Mouse (Mus musculus) ES-Bruce4 (cell line): ENCODE data around the gene Cpn1. TPM values are rescaled to one million over a fixed set of nuclear protein-coding genes. Genes with fewer than 3 reads are reported as not detected.
"Not testable (repeated sequence)": the region's sequence is repeated elsewhere in the genome, so short reads cannot be mapped to it uniquely, and the experiment has no call there.

Experiments
- H3K27ac ChIP-seq: 2 replicates; pipeline ENCODE4 v1.5.1; 2012; ENCODE audit warnings: low read length, inconsistent platforms; ENCODE audit not compliant: insufficient read depth
- H3K27me3 ChIP-seq: 2 replicates; pipeline ENCODE4 v1.6.1; 2012; ENCODE audit warnings: mild to moderate bottlenecking, low read length, inconsistent platforms; ENCODE audit not compliant: control insufficient read depth, poor library complexity, insufficient read depth, severe bottlenecking
- H3K36me3 ChIP-seq: 2 replicates; pipeline ENCODE4 v1.6.1; 2012; ENCODE audit warnings: inconsistent platforms, mild to moderate bottlenecking, low read length, moderate library complexity; ENCODE audit not compliant: control insufficient read depth, poor library complexity, insufficient read depth, severe bottlenecking
- H3K4me1 ChIP-seq: one replicate; pipeline ENCODE4 v1.8.1; 2011; ENCODE audit warnings: low read length; ENCODE audit not compliant: control insufficient read depth, insufficient read depth
- H3K4me3 ChIP-seq: 2 replicates; pipeline ENCODE4 v1.5.1; 2011; ENCODE audit warnings: low read depth, mild to moderate bottlenecking, low read length
- H3K9ac ChIP-seq: 2 replicates; pipeline ENCODE4 v1.6.1; 2012; ENCODE audit warnings: low read depth, mild to moderate bottlenecking, inconsistent platforms; ENCODE audit not compliant: poor library complexity, severe bottlenecking
- H3K9me3 ChIP-seq: replicated peaks from 2 replicates; pipeline ENCODE4 v1.6.1; 2012; ENCODE audit warnings: mild to moderate bottlenecking, low read length, inconsistent platforms; ENCODE audit not compliant: control insufficient read depth, poor library complexity, insufficient read depth, severe bottlenecking
- CTCF ChIP-seq: IDR thresholded peaks from one replicate; pipeline ENCODE4 v1.8.1; 2011; ENCODE audit warnings: low read depth, low read length
- EP300 ChIP-seq: IDR thresholded peaks from 2 replicates; pipeline ENCODE4 v1.6.1; 2011; ENCODE audit warnings: low read depth, low read length; ENCODE audit not compliant: insufficient read depth
- POLR2A ChIP-seq: IDR thresholded peaks from one replicate; pipeline ENCODE4 v1.8.1; 2011; ENCODE audit warnings: low read length; ENCODE audit not compliant: insufficient read depth
- polyA plus RNA-seq: library from polyadenylated mRNA; stranded (reverse); fragments of >200 nt; gene quantifications from 2 replicates; pipeline ENCODE4 v1.2.4, GENCODE M21; 2011; ENCODE audit warnings: low read depth; ENCODE audit not compliant: missing spikeins, insufficient read depth, insufficient read length

Gene Cpn1
- polyA plus RNA-seq, 1 experiment: 1.2 TPM

- Histone ChIP-seq H3K9me3 (no peaks in the 10 kb centered on the region), H3K27me3 (no peaks in the 10 kb centered on the region), H3K4me3 (no peak overlapping the region), H3K27ac (no peak overlapping the region), H3K9ac (no peak overlapping the region), H3K4me1 (no peaks in the 10 kb centered on the region), H3K36me3 (no peaks in the 10 kb centered on the region)
- no peak for TF ChIP-seq POLR2A
- no peak for TF ChIP-seq EP300
- TF ChIP-seq CTCF: no peak
Observed at GRCm38 (mm10) chr19:43957402-43957801, 29.0 kb downstream of the Cpn1 start.

DNA sequence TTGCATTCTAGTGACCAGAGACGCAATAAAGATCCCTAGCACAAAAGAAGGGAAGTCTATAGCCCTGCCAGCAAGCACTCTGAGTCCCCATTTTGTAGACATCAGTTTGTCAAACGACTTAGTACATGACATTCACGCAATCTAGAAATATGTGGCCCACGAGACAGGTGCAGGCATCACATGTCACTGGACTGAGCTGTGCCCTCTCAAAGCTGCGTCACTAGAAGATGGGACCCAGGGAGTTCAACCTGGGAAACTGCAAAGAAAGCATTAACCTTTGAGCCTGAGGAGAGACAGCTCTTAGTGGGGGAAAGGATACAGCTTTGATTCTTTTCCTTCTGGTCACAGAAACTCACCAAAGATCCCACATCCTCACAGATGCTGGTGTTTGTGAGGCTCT, 31.1 kb downstream of the Cpn1 start:
- no peaks in the 10 kb centered on the region for H3K27me3 ChIP-seq
- no peaks in the 10 kb centered on the region for H3K9me3 ChIP-seq
- no peak overlapping the region for H3K9ac ChIP-seq
- no peak overlapping the region for H3K4me3 ChIP-seq
- no peaks in the 10 kb centered on the region for H3K36me3 ChIP-seq
- no peak overlapping the region for H3K27ac ChIP-seq
- TF ChIP-seq CTCF (no peak), POLR2A (no peak), EP300 (no peak)
- no peaks in the 10 kb centered on the region for H3K4me1 ChIP-seq

DNA sequence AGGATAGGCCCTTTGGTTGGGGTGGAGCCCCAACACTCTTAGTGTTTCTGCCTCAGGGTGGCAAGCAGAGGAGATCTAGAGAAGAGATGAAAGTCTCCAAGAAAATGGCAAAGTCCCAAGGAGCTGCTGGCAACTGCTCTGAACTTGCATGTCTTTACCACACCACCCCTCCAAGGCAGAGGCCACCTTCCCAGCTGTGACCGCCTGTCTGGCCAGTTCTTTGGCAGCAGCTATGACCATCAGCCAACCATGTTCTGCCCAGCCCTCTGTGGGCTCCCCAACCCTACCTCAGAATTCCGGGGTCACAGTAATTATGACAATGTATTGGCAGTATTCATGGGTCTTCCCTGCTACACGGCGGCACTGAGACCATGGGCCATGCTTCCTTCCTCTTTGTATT, 31.5 kb downstream of the Cpn1 start:
- no peaks in the 10 kb centered on the region for H3K9me3 ChIP-seq
- H3K4me3 ChIP-seq: no peak overlapping the region
- TF ChIP-seq EP300 (no peak), POLR2A (no peak), CTCF (no peak)
- H3K27me3 ChIP-seq: no peaks in the 10 kb centered on the region
- no peaks in the 10 kb centered on the region for H3K4me1 ChIP-seq
- H3K36me3 ChIP-seq: no peaks in the 10 kb centered on the region
- no peak overlapping the region for H3K27ac ChIP-seq
- no peak overlapping the region for H3K9ac ChIP-seq

- H3K9me3 ChIP-seq, H3K27ac ChIP-seq, H3K4me3 ChIP-seq, H3K36me3 ChIP-seq, H3K4me1 ChIP-seq, H3K27me3 ChIP-seq, H3K9ac ChIP-seq: not testable (repeated sequence)
- peak; percentile 12 for TF ChIP-seq CTCF
Observed at GRCm38 (mm10) chr19:43952936-43953335, 33.4 kb downstream of the Cpn1 start.

GRCm38 (mm10) chr19:43949111-43949810, 37.1 kb downstream of the Cpn1 start:
- Histone ChIP-seq H3K4me3 (0 out of 2 replicates have a peak overlapping the region, but pooled peaks have one; percentile 15), H3K9ac (no peak overlapping the region), H3K27me3 (no peaks in the 10 kb centered on the region), H3K4me1 (no peaks in the 10 kb centered on the region), H3K27ac (no peak overlapping the region), H3K9me3 (no peaks in the 10 kb centered on the region), H3K36me3 (no peaks in the 10 kb centered on the region)
- TF ChIP-seq POLR2A: no peak
- TF ChIP-seq CTCF: no peak
- no peak for TF ChIP-seq EP300

DNA sequence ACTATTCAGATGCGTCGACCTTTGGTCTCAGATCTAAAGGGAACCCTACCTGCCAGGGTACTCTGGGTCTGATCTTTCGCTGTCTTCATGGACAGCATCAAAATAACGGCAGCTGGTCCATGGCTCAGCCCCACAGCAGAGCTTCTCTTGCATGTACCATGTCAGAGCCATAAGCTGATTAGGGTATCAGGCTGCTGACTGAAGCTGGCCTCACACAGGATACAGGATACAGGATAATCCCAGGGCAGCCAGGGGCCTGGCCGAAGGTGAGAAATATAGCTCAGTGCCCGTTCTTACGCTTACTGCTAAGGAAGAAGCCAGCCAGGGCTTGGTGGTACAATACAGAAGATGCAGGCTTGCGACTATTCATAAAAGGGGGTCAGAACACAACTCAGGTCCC, 41.8 kb downstream of the Cpn1 start:
- H3K9ac ChIP-seq: no peak overlapping the region
- TF ChIP-seq CTCF: no peak
- TF ChIP-seq EP300: no peak
- no peak for TF ChIP-seq POLR2A
- no peak overlapping the region for H3K27ac ChIP-seq
- no peaks in the 10 kb centered on the region for H3K27me3 ChIP-seq
- no peaks in the 10 kb centered on the region for H3K36me3 ChIP-seq
- no peaks in the 10 kb centered on the region for H3K9me3 ChIP-seq
- H3K4me1 ChIP-seq: no peaks in the 10 kb centered on the region
- no peak overlapping the region for H3K4me3 ChIP-seq
